Mouse (Mus musculus) layer of hippocampus, postnatal 36 days (tissue): ENCODE measurements around the gene Nsmf. TPM values are rescaled to one million over a fixed set of nuclear protein-coding genes. Genes with fewer than 3 reads are reported as not detected.

Source experiments
- DNase-seq, 2 experiments: peaks; one replicate each; pipeline ENCODE4 v3.0.0; 2022
- total RNA-seq, 2 experiments: library from RNA; stranded (reverse); gene quantifications; 2 replicates each; pipeline ENCODE4 v1.2.3; 2021

Gene Nsmf
- total RNA-seq: 100 to 1,000 TPM; 948 to 958 TPM

- DNase-seq: peak; percentile 90 to 91
Measured at GRCm38 (mm10) chr2:25054221-25055067, at the start of gene Nsmf. Gene Nsmf (plus strand): TSS chr2:25054355.

- no peak for DNase-seq
Measured at GRCm38 (mm10) chr2:25006767-25007166, 47.4 kb upstream of the Nsmf start.

GRCm38 (mm10) chr2:25008250-25008649, 45.9 kb upstream of the Nsmf start:
- DNase-seq: no peak

GRCm38 (mm10) chr2:25022678-25023077, 31.5 kb upstream of the Nsmf start:
- DNase-seq: no peak

GRCm38 (mm10) chr2:25025109-25025508, 29.0 kb upstream of the Nsmf start:
- DNase-seq: no peak

- DNase-seq: no peak
Measured at GRCm38 (mm10) chr2:25034994-25035393, 19.2 kb upstream of the Nsmf start.

GRCm38 (mm10) chr2:25040089-25040488, 14.1 kb upstream of the Nsmf start:
- DNase-seq: no peak

- peak; percentile 70 to 76 for DNase-seq
Measured at GRCm38 (mm10) chr2:25050921-25051320, 3.2 kb upstream of the Nsmf start.

- no peak for DNase-seq
Measured at GRCm38 (mm10) chr2:25051450-25051849, 2.7 kb upstream of the Nsmf start.

- DNase-seq: peak in 1 of 2 experiments; percentile 10
Measured at GRCm38 (mm10) chr2:25053101-25053500, 1.1 kb upstream of the Nsmf start.

- DNase-seq: peak; percentile 91
Measured at GRCm38 (mm10) chr2:25055068-25055405, 882 bp downstream of the Nsmf start.

GRCm38 (mm10) chr2:25055409-25056155, 1.4 kb downstream of the Nsmf start:
- DNase-seq: no peak

GRCm38 (mm10) chr2:25058926-25059325, 4.8 kb downstream of the Nsmf start:
- DNase-seq: no peak

- no peak for DNase-seq
Measured at GRCm38 (mm10) chr2:25063523-25063922, 9.4 kb downstream of the Nsmf start.

GRCm38 (mm10) chr2:25064285-25064684, 10.1 kb downstream of the Nsmf start:
- no peak for DNase-seq

- no peak for DNase-seq
Measured at GRCm38 (mm10) chr2:25065537-25065936, 11.4 kb downstream of the Nsmf start.

GRCm38 (mm10) chr2:25066552-25066951, 12.4 kb downstream of the Nsmf start:
- no peak for DNase-seq

GRCm38 (mm10) chr2:25069537-25069936, 15.4 kb downstream of the Nsmf start:
- no peak for DNase-seq

GRCm38 (mm10) chr2:25072398-25072797, 18.2 kb downstream of the Nsmf start:
- no peak for DNase-seq

GRCm38 (mm10) chr2:25075506-25075905, 21.4 kb downstream of the Nsmf start:
- DNase-seq: no peak

GRCm38 (mm10) chr2:25078967-25079366, 24.8 kb downstream of the Nsmf start:
- DNase-seq: no peak

- no peak for DNase-seq
Measured at GRCm38 (mm10) chr2:25080076-25080475, 25.9 kb downstream of the Nsmf start, which contains the start of gene Entpd8. Gene Entpd8 (plus strand): TSS chr2:25080304.

GRCm38 (mm10) chr2:25083697-25084096, 29.5 kb downstream of the Nsmf start:
- no peak for DNase-seq

- no peak for DNase-seq
Measured at GRCm38 (mm10) chr2:25085571-25085970, 31.4 kb downstream of the Nsmf start.
